Mouse (Mus musculus) thymus, adult 2 months (tissue): Measurements from ENCODE around the gene Ccl28.

ENCODE experiments used
- CTCF ChIP-seq: fragments of 200-500 bp; IDR thresholded peaks from 2 replicates; pipeline ENCODE4 v1.5.1; 2012; ENCODE audit warnings: mild to moderate bottlenecking, control low read depth, low read length, moderate library complexity, borderline replicate concordance; ENCODE audit not compliant: control insufficient read depth, poor library complexity, insufficient read depth; ENCODE audit errors: extremely low read depth
- POLR2A ChIP-seq: fragments of 200-500 bp; IDR thresholded peaks from 2 replicates; pipeline ENCODE4 v1.6.1; 2012; ENCODE audit warnings: mild to moderate bottlenecking, low read length, control low read depth, moderate library complexity; ENCODE audit not compliant: control insufficient read depth, poor library complexity, insufficient read depth; ENCODE audit errors: extremely low read depth

DNA sequence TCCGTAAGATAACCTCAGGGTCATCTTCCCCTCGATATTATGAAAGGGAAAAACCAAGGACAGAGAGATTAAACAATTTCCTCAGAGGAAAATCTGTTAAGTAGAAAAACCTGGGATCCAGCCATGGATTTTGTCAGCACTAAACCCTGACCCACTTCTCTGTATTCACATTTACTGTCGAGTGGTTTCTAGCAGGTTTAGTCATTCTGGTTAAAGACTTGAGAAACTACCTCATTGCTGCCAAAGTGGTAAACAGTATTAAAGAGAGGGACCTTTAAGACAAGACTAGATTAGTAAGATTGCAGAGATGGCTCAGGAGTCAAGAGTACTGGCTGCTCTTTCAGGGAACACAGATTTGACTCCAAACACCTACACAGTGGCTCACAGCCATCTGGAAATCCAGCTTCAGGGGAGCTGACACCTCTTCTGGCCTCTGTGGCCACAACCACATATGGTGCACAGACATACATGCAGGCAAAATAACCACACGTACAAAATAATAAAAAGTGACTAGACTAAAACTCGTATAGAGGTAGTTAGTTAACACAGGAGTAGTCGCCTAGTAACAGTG, 33.3 kb downstream of the Ccl28 start:
- no peak for TF ChIP-seq CTCF
- no peak for TF ChIP-seq POLR2A
